Mouse (Mus musculus): ENCODE measurements at regions not wholly inside any gene's neighbourhood (a gene's known extent, or its start where the extent isn't known, plus 50 kb on each side); places are given as distances from the start of the nearest gene placed in this dataset.
"Not testable (repeated sequence)": the region's sequence is repeated elsewhere in the genome, so short reads cannot be mapped to it uniquely, and the experiment has no call there.

DNA sequence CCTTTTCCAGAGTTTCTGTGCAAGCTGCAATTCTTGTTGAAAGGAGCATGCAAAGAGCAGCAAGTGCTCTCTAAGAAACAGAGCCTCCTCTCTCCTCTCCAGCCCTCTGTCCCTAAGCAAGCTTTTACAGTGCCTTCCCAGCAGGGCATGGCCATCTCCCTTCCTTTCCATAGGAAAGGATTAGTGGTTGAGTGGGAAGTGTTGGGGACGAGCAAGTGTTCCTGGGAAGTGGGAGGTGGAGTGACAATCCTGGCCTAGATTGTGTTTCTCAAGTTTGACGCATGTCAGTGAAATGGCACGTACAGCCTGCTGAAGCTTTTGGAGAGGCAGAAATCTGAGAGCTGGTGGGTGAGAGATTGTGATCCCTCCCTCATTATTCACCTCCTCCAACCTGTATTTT, 204.7 kb upstream of the G2e3 start:
- peak; percentile 34 to 95 for DNase-seq (ENCODE audit: low spot score in 2 of 2)
- intact Hi-C loops (cut with DNase I) = loop anchor here (1.0 to 2.0 kb wide), 3 partner anchors 25 to 44 kb away; no protein-coding TSS in a partner anchor

DNA sequence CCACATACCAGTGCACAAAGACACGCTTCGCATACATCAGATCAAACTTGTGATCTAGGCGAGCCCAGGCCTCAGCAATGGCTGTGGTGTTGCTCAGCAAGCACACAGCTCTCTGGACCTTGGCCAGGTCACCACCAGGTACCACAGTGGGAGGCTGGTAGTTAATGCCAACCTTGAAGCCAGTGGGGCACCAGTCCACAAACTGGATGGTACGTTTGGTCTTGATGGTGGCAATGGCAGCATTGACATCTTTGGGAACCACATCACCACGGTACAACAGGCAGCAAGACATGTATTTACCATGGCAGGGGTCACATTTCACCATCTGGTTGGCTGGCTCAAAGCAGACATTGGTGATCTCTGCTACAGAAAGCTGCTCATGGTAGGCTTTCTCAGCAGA, 214.2 kb upstream of the G2e3 start:
- DNase-seq (ENCODE audit: low spot score in 2 of 2); intact Hi-C loops (cut with DNase I): not testable (repeated sequence)

DNA sequence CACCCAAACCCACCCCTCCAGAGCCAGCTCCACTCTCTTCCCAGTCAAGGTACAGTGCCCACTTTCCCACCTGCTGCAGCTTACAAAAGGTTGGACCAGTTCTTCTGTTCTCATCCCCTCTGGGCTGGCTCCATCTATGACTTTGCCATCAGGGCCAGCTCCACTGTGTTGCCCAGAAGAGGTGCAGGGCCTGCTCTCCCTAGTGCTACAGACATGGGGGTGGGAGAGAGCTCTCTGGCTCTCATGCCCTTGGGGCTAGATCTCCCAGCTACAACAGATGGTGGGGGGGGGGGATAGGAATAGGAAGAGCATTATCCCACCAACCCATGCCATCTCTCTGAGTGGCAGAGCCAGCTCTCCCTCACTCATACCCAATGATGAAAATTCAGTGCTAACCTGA, 219.6 kb upstream of the G2e3 start:
- intact Hi-C loops (cut with DNase I) = no loop called here

DNA sequence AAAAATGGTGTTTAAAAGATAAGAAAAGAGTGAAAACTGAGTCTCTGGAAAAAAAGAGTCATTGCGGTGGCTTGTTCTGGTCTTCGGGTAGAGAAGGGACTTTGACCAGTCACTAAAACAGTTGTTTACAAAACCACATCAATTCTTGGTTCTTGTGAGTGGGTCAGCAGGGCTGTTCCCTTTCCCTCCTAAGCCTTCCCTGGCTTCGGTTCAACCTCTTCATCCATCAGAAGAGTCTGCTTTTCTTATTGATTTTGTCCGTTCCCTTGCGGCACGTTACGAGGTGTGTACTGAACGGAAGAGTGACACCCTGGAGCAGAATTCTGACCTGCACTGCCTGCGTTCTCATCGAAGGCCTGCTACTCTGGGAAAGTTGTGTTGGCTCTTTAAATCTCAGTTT, 229.1 kb upstream of the G2e3 start:
- intact Hi-C loops (cut with DNase I) = loop anchor here (1.0 to 10.0 kb wide), 6 partner anchors 25 to 1744 kb away; no protein-coding TSS in a partner anchor
- DNase-seq (ENCODE audit: low spot score in 2 of 2) = no peak

More for the DNA sequence above, 219.6 kb upstream of the G2e3 start:
- DNase-seq (ENCODE audit: low spot score in 2 of 2) = no peak

DNA sequence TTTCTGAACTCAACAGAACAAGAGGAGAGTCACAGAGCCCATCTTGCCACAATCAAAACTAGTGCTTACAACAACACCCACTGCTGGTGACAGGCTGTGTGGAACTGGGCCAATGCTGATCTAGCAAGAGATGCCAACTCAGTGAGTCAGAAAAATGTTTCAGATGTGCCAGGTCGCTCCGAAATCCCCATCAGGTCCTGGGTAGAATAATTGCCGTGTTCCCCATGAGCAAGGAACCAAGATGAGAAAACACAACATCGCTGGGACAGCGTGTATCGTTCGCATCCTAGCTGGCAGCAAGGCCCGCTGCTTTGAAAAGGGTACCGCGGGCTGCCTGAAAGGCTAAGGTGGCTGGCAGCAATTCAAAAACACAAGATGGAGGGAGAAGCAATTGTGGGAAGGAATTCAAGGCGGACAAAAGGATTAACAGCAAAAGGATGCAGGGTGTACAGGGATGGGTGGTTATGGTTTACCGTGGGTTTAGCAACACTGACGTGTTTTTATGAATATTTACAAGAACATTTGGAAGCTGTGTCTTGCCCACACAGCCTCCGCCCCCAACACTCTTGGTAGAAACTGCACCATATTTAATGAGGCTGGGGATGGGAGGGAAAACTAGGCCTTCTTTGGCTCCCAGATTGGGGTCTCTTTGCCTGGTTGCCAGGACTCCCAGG, 229.7 kb upstream of the G2e3 start:
- intact Hi-C loops (cut with DNase I) = loop anchor here (1.0 to 10.0 kb wide), 6 partner anchors 25 to 1743 kb away; no protein-coding TSS in a partner anchor
- DNase-seq (ENCODE audit: low spot score in 2 of 2) = peak; percentile 88 to 97

DNA sequence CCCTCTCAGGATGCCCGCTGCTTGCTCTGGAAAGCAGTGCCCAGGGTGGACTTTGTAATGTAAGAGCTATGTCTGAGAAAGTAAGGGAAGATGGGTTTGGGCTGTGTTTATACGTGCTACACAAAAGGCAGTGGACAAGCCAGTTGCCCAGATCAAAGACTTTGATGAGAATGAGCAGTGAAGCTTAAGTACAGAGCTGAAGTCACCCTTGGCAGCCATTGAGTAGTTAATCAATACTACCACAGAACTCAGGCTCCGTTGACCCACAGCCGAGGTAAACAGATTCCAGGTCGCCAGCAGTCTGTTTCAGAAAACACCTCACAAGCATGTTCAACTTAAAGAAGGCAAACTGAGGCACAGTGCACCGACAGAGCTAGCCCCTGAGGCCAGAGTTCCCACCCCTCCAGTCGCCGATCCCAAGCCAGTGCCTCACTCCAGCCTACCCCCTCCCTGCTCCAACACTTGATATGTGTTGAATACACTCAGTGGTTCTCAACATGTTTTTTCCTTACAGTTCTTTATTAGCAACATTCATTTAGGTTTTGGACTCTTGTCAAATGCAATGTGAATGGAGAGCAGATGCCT, 230.3 kb upstream of the G2e3 start:
- DNase-seq (ENCODE audit: low spot score in 2 of 2) = peak; percentile 8 to 23
- intact Hi-C loops (cut with DNase I) = loop anchor here (1.0 to 10.0 kb wide), 6 partner anchors 26 to 1743 kb away; no protein-coding TSS in a partner anchor

DNA sequence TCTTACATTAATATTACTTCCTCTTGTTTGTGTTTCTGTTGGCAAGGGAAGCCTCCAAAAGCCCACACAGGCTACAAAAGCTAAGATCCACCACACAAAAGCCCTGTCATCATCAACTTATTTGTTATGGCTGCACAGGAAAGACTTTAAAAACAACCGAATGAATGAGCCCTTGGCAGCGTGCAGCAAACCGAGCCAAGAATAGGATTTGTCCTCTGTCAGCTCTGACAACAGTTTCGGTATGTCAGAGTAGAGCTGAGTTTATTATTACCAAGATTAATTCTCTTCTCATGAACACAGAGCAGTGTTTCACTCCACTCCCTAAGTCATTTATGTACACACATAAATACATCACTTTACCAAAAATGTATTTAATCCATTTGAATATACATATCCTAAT, 236.1 kb upstream of the G2e3 start:
- intact Hi-C loops (cut with DNase I) = loop anchor here (10.0 kb wide), 1 partner anchor 1737 kb away; no protein-coding TSS in a partner anchor
- no peak for DNase-seq (ENCODE audit: low spot score in 2 of 2)

DNA sequence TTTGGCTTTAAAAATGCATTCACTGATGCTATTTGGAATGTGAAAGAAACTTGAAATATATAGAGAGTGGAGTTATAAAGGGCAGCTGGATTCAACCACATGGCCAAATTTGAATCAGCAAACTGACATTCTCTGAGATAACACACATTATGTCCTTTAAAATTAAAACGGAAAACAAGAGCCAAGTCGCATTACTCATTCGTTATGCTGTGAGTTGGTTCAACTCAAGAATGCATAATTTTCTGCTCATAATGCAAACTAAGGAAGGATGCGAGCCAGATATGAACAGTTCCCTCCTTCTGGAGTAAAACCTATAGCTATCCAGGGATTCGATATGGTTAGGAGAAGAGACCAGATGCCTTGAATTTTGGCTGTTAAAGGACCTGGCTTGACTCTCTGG, 239.8 kb upstream of the G2e3 start:
- DNase-seq (ENCODE audit: low spot score in 2 of 2) = peak; percentile 8 to 90
- intact Hi-C loops (cut with DNase I) = loop anchor here (2.0 to 5.0 kb wide), 2 partner anchors 35 to 91 kb away; no protein-coding TSS in a partner anchor

DNA sequence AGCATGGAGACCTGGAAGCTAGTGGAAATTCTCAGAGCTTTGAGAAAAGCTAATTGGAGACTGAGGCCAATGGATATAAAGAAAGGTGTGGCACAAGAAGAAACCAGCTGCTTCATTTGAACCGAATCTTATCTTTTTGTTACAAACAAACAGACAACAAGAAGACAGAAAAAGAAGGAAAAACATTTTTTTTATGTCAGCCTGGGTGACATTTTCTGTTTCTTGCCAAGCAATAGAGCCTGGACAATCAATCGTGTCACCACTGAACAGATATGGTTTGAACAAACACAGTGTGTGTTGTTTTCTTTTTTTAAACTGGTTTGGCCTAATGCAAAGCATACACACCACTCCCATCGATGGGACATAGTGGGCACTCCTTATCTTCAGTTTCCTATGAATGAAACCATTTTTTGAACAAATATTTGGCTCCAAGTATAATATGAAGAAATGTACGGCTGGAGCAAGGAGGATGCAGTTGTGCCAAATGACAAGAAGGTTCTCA, 244.3 kb upstream of the G2e3 start:
- no peak for DNase-seq (ENCODE audit: low spot score in 2 of 2)
- intact Hi-C loops (cut with DNase I) = no loop called here

DNA sequence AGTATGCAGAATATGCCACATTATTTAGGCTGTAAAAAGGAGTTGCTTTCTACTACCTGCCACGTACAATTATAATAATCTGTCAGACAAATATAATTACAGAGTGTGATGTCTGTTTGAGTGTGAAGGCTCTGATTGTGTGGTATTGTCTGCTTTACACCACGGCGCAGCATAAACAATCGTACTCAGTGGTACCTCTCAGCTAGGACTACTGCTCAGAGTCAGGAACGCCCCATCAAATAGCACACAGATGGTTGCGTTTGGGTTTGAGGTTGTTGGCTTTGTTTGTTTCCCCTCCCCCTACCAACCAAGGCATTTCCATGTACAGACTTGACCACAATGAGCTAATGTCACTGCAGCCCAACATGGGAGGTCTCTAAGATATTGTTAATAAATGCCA, 246.2 kb upstream of the G2e3 start:
- no peak for DNase-seq (ENCODE audit: low spot score in 2 of 2)
- intact Hi-C loops (cut with DNase I) = no loop called here

DNA sequence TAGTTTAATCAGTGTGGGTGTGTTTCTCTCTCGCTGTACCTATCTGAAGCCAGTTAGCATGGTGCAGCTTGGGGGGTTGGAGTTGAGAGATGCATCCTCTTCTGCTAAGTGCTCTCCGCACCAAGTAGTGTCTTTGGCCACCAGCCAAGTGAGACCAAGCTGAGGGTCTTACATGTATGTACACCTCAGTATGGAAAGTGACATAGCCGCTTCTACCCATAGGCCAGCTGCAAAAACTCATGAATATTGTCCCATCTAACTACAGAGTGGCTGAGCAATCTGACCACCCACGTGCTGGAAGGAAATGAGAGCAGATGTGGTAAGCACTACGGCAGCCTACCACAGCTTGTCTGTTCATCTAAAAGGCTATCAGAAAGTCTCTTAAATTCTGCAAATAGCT, 247.0 kb upstream of the G2e3 start:
- intact Hi-C loops (cut with DNase I) = no loop called here

DNA sequence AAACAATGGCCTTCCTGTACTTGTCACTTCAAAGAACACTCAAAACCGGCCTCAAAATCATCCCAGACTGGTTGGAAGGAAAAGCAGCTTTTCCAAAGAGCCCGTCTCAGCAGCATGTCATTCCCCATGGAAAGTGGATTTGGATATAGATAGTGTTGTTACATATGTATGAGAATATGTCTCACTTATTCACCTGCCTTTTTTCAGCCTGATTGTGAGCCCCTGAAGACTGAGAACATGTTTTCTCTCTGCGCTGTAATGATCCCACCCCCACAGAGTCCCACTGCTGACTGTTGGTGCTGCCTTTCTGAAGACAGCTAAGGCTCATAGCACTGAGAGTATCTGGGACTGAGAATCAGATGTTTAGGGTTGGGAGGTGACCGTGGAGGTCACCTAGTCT, 251.9 kb upstream of the G2e3 start:
- intact Hi-C loops (cut with DNase I) = no loop called here
- peak in 1 of 2 experiments; percentile 80 for DNase-seq (ENCODE audit: low spot score in 2 of 2)

More for the DNA sequence above, 247.0 kb upstream of the G2e3 start:
- DNase-seq (ENCODE audit: low spot score in 2 of 2) = peak in 1 of 2 experiments; percentile 77

DNA sequence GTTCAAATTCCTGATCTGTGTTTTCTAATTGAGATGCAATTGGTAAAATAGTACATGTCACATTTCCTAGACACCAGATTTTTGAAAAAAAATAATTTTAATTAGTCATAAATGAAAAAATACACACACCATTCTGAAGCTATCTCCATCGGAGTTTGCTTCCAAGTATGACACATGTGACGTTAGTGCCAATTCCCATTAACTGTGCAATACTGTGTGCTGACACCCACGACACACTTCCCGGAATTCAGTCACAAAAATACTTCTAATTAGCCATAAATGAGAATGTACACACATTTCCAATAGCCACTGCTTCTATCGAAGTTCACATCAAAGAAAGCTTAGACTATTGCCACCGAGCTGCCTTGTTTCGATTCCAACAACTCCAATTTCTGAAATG, 258.5 kb upstream of the G2e3 start:
- DNase-seq (ENCODE audit: low spot score in 2 of 2) = no peak
- intact Hi-C loops (cut with DNase I) = no loop called here

DNA sequence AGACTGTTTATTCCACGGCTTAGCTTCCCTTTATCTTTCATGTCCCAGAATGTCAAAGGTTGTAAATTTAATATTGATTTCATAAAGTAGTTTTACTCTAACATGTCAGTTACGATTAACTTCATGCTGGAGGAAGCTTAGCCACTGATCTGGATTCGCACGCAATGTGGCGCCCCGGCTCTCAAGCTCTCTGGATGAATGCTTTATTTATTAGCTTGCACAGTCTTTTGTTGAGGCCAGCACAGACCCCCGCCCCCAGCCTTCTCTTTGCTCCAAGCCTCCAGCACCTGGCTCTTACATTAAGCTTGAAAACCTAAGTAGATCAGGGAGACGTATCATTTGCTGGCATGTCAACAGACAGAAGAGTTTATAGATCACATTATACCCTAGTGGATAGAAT, 266.1 kb upstream of the G2e3 start:
- intact Hi-C loops (cut with DNase I) = no loop called here
- DNase-seq (ENCODE audit: low spot score in 2 of 2) = no peak

DNA sequence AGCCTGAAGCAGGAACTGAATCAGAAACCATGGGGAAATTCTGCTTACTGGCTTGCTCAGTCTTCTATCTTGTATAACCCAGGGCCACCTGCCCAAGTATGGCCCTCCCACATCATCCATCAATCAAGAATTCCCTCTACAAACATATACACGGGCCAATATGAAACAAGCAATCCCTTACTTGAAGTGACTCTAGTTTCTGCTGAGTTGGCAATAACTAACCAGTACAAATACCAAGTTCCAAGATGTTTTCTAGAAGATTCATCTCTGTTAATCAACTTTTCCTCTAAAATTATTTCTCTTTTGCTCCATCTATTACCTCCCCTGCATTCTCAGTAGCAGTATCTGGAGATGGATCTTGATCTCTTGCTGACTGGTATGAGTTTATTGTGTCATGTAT, 274.4 kb upstream of the G2e3 start:
- no peak for DNase-seq (ENCODE audit: low spot score in 2 of 2)
- intact Hi-C loops (cut with DNase I) = no loop called here

DNA sequence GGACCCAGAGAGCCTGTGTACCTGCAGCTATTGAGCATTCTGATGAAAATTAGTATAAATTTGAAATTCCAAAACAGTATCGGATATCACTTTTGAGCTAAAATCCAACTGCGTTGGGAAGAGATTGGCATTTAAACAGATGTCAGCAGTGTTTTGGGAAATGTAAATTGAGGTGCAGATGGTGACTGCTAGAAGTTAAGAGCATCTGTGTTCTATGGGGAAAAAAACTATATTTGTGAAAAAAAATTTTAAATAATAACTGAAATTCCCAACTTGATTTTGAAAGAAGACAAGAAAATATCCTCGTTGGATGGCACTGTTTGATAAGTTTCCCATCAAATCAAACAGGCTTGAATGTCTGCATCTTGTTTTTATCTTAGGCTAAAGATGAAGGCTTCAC, 286.9 kb upstream of the G2e3 start:
- intact Hi-C loops (cut with DNase I) = loop anchor here (5.0 kb wide), 1 partner anchor 126 kb away; no protein-coding TSS in a partner anchor
- DNase-seq (ENCODE audit: low spot score in 2 of 2) = peak in 1 of 2 experiments; percentile 35

DNA sequence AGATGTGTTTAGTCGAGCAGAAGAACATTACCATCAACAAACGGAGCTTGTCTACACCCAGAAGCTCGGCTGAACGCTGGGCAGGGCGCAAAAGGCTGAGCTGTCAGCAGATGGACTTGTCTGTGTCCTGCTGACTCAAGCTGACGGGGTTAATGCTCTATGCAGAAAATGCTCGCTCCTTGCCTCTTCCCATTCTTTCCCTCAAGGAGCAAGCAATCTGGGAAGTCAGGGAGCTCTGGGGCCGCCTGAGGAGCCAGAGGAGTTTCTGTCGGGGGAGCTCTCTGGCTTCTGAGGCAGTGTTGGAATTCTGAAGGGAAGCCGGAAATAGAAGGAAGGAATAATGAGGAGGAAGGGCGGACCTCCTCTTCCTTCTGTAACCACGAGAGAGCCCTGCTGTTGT, 289.3 kb upstream of the G2e3 start:
- peak; percentile 21 to 76 for DNase-seq (ENCODE audit: low spot score in 2 of 2)
- intact Hi-C loops (cut with DNase I) = loop anchor here (1.0 kb wide), 1 partner anchor 60 kb away; no protein-coding TSS in a partner anchor

DNA sequence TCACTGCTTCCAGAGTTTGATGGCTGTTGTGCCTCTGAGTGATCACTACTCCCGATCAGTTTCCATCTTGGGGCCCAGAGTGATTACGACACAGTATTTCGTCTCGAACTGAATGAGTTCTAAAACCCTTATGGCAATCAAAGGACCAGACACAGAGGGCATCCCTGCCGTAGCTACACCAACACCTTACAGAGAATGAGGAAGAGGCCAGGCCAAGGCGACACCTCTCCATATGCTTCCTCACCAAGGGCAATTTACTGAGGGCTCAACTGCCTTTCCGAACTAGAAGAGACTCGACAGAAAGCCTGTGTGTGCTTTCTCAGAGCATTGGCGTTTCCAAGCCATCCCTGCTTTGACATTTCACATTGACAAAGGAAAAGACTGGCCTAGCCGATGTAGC, 289.8 kb upstream of the G2e3 start:
- no peak for DNase-seq (ENCODE audit: low spot score in 2 of 2)
- intact Hi-C loops (cut with DNase I) = loop anchor here (1.0 kb wide), 1 partner anchor 60 kb away; no protein-coding TSS in a partner anchor

DNA sequence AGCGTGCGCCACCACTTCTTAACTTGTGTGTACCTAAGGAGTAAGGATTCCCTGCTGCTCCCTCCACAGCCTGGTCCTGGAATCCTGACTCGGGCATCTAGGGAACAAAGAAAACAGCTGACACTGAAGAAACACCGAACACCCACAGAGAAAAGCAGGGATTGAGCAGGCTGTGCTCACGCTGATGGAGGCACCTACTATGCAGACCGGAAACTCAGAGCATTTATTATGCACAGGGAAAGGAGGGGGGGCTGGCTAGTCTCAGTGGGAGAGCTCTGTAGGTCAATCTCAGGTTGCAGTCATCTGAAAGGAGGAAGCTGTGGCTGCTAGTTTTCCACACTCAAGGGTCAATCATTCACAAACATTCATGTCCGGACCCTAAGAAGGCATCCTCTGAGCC, 300.7 kb upstream of the G2e3 start:
- DNase-seq (ENCODE audit: low spot score in 2 of 2) = no peak
- intact Hi-C loops (cut with DNase I) = no loop called here

DNA sequence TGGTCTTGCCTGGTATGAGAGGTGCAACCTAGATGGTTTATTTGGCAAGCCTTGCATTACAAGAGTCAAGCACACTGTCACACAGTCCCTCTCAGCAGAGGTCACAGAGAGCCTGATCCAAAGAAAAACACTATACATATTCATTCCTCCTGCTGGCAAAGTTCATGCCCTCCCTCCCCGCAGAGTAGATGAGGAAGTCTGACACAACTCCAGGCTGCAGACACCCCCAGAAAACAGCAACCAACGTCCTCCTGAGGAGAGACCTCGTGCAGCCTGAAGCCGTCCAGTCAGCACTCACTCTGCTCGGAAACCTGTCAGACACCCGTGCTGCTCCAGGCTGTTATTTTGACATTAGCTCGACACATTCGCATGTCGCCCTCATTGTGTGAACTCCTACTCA, 302.4 kb upstream of the G2e3 start:
- no peak for DNase-seq (ENCODE audit: low spot score in 2 of 2)
- intact Hi-C loops (cut with DNase I) = no loop called here

DNA sequence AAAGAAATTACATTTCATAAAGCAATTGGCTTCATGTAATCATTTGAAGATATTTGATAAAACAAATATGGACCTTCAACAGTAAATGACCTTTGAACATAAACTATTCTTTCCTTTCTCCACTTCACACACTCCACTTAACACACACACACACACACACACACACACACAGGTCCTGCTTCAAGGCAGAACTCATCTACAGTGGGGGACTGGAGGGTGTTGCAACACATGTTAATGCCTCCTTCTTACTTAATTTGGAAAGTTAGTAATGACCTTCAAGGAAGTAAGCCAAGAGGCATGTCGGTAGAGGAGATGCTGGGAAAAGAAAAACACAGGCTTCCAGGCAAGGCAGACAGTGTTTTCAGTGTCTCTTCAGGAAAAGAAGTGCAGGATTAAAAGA, 302.8 kb upstream of the G2e3 start:
- intact Hi-C loops (cut with DNase I) = no loop called here
- no peak for DNase-seq (ENCODE audit: low spot score in 2 of 2)

All from left cerebral cortex, postnatal 25 days (tissue).